Mouse (Mus musculus) CD4-positive, CD25-positive, alpha-beta regulatory T cell, adult 2 months (primary cell): ENCODE measurements at regions not wholly inside any gene's neighbourhood (a gene's known extent, or its start where the extent isn't known, plus 50 kb on each side); places are given as distances from the start of the nearest gene placed in this dataset.

Source experiments
- DNase-seq: peaks from one replicate; pipeline ENCODE4 v3.0.0-alpha.2; 2012; ENCODE audit warnings: low read depth, low spot score

GRCm38 (mm10) chrX:11158416-11158815, 140.6 kb upstream of the H2al1a start:
- no peak for DNase-seq

GRCm38 (mm10) chrX:11170416-11170815, 128.6 kb upstream of the H2al1a start:
- DNase-seq = no peak

GRCm38 (mm10) chrX:11180194-11180816, 118.8 kb upstream of the H2al1a start:
- DNase-seq = peak; percentile 0

- no peak for DNase-seq
Observed at GRCm38 (mm10) chrX:11181855-11182254, 117.2 kb upstream of the H2al1a start.

GRCm38 (mm10) chrX:11190851-11191250, 108.2 kb upstream of the H2al1a start:
- no peak for DNase-seq

GRCm38 (mm10) chrX:11204135-11204534, 94.9 kb upstream of the H2al1a start:
- no peak for DNase-seq

- DNase-seq = no peak
Observed at GRCm38 (mm10) chrX:11209895-11210294, 89.2 kb upstream of the H2al1a start.

- no peak for DNase-seq
Observed at GRCm38 (mm10) chrX:11212811-11213210, 86.2 kb upstream of the H2al1a start.

GRCm38 (mm10) chrX:11213492-11213891, 85.6 kb upstream of the H2al1a start:
- DNase-seq = peak; percentile 67

GRCm38 (mm10) chrX:11239066-11239465, 60.0 kb upstream of the H2al1a start:
- DNase-seq = no peak

- no peak for DNase-seq
Observed at GRCm38 (mm10) chrX:11245576-11245975, 53.5 kb upstream of the H2al1a start.
